In the genomic region with DNA sequence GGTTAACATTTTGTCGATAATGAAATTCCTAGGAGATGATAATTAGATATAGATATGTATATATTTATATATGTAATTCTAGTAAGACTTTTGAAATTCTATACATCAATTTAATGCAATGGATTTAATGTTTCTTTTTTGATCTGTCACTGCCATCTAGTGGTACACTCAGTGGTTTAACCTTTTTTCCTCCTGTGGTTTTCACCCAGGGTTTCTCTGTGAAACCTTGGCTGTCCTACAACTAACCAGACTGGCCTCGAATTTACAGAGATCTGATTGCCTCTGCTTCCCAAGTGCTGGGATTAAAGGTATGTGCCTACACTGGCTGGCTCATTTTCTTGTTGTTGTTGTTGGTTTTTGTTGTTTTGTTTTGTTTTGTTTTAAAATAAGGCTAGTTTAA, we compare ENCODE assay signal across 10 mouse cellular contexts.
A peak's percentile ranks its signal among the peaks of the same experiment; 100 is the strongest.
DNase-seq lines count a peak whose midpoint lies in the region; ATAC-seq and TF ChIP-seq lines count a peak whose summit lies in the region.
"Had no signal": no experiment of that assay in that cellular context is flagged by ENCODE, and none has a peak within 500 bp of the region (broad histone marks: within the 10 kb centered on the region; RNA-seq: fewer than 3 reads in every experiment).

No protein-coding gene starts in this region.

- WGBS in heart, adult 2 months, result 9% methylated on average over 2 of the region's 2 CpGs
- WGBS in hindbrain, embryonic 14.5 days, result 27% methylated on average over 2 of the region's 2 CpGs

- peak; percentile 62 for TF ChIP-seq CTCF in heart, adult 2 months (IDR thresholded peaks at IDR 0.05)

- no peak overlapping the region for H3K4me3 ChIP-seq in heart, adult 2 months
- H3K4me3 ChIP-seq in hindbrain, embryonic 14.5 days (replicated peaks; ENCODE audit: low read length), result no peak overlapping the region

- no peak for TF ChIP-seq EP300 in heart, adult 2 months (IDR thresholded peaks at IDR 0.05; ENCODE audit: insufficient read depth, low read depth, low read length)

- H3K79me2 ChIP-seq in heart, adult 2 months (replicated peaks; ENCODE audit: control insufficient read depth, insufficient read depth, low read length), result no peaks in the 10 kb centered on the region

- TF ChIP-seq POLR2A in heart, adult 2 months (IDR thresholded peaks at IDR 0.05; ENCODE audit: insufficient read depth, low read depth, low read length), result no peak

- peak; percentile 57; the same call in 1 of the 2 replicates for ATAC-seq in hindbrain, embryonic 14.5 days (ENCODE audit: low FRiP score)

- H3K9me3 ChIP-seq in hindbrain, embryonic 14.5 days (ENCODE audit: control insufficient read depth, low read length), result no peaks in the 10 kb centered on the region

- no peaks in the 10 kb centered on the region for H3K27me3 ChIP-seq in heart, adult 2 months (ENCODE audit: control insufficient read depth, insufficient read depth, low read length)
- H3K27me3 ChIP-seq in hindbrain, embryonic 14.5 days (ENCODE audit: control insufficient read depth, insufficient read depth, low read length), result no peaks in the 10 kb centered on the region

- DNase-seq in heart, adult 2 months, result no peak
- no peak for DNase-seq in heart, postnatal 25 days (ENCODE audit: low spot score)
- peak; percentile 57 for DNase-seq in 416B (ENCODE audit: low read depth)
- peak; percentile 72 for DNase-seq in adipocyte (ENCODE audit: low spot score)
- peak; percentile 79 for DNase-seq in hindbrain, embryonic 14.5 days (ENCODE audit: low spot score)
- DNase-seq in c-Kit-positive CD71-positive TER-119-positive erythroid progenitor cells, embryonic 14.5 days (ENCODE audit: low spot score), result no peak
- no peak for DNase-seq in heart, adult 11 months
- no peak for DNase-seq in kidney, postnatal 25 days
- DNase-seq: kidney, postnatal 10 days; spleen, adult 18-20 months had no signal

- H3K27ac ChIP-seq in heart, adult 2 months, result no peak overlapping the region
- no peak overlapping the region for H3K27ac ChIP-seq in hindbrain, embryonic 14.5 days

- no peak overlapping the region for H3K9ac ChIP-seq in heart, adult 2 months (ENCODE audit: low read depth, low read length)
- no peak overlapping the region for H3K9ac ChIP-seq in hindbrain, embryonic 14.5 days

- H3K4me2 ChIP-seq in hindbrain, embryonic 14.5 days (replicated peaks), result no peak overlapping the region

- no peaks in the 10 kb centered on the region for H3K36me3 ChIP-seq in heart, adult 2 months (ENCODE audit: control insufficient read depth, insufficient read depth, low read length)
- no peaks in the 10 kb centered on the region for H3K36me3 ChIP-seq in hindbrain, embryonic 14.5 days (replicated peaks; ENCODE audit: control insufficient read depth, insufficient read depth)

- intact Hi-C loops in heart, adult 2 months (cut with DNase I), result no loop called here
- intact Hi-C loops in heart, postnatal 25 days (cut with DNase I), result loop anchor here (5.0 kb wide), 1 partner anchor 386 kb away; no protein-coding TSS in a partner anchor

- no peaks in the 10 kb centered on the region for H3K4me1 ChIP-seq in heart, adult 2 months (ENCODE audit: control insufficient read depth, insufficient read depth, low read length)
- no peaks in the 10 kb centered on the region for H3K4me1 ChIP-seq in hindbrain, embryonic 14.5 days (replicated peaks; ENCODE audit: control insufficient read depth, insufficient read depth, low read length)

Comparison
In these comparisons a context has a peak if more than half of its experiments do, and no peak if none do; other contexts are left out.
1. DNase-seq: peak in 416B (single experiment), adipocyte (single experiment) and hindbrain, embryonic 14.5 days (single experiment); none in heart, adult 2 months (0 of 2), heart, postnatal 25 days (single experiment), c-Kit-positive CD71-positive TER-119-positive erythroid progenitor cells, embryonic 14.5 days (single experiment), heart, adult 11 months (single experiment) and kidney, postnatal 25 days (0 of 2).